Mouse (Mus musculus): ENCODE results near the gene Nudt1. TPM values are rescaled to one million over a fixed set of nuclear protein-coding genes. Genes with fewer than 3 reads are reported as not detected.

Gene Nudt1
- total and polyA plus RNA-seq, 3 experiments, result 69.6 to 77.2 TPM; not detected in 1

- H3K4me1 ChIP-seq (ENCODE audit: control insufficient read depth in 1 of 2, insufficient read depth in 2 of 2, low read length in 2 of 2), result no peaks in the 10 kb centered on the region
- H3K27me3 ChIP-seq (ENCODE audit: control insufficient read depth in 1 of 2, insufficient read depth in 2 of 2, low read length in 2 of 2), result no peaks in the 10 kb centered on the region
- no peak overlapping the region for H3K4me3 ChIP-seq (ENCODE audit: control insufficient read depth in 1 of 2, insufficient read depth in 1 of 2, low read depth in 2 of 2, low read length in 2 of 2)
- no peaks in the 10 kb centered on the region for H3K9me3 ChIP-seq (replicated peaks; ENCODE audit: insufficient read depth, low read length)
- no peak for DNase-seq (ENCODE audit: low read depth, low spot score)
- H3K9ac ChIP-seq (ENCODE audit: control insufficient read depth, low read depth, low read length, poor library complexity, severe bottlenecking), result no peak overlapping the region
- H3K27ac ChIP-seq (ENCODE audit: control insufficient read depth, low read depth, low read length), result no peak overlapping the region
- no peaks in the 10 kb centered on the region for H3K79me2 ChIP-seq (ENCODE audit: control insufficient read depth, insufficient read depth, low read length, poor library complexity)
- TF ChIP-seq CHD1 (IDR thresholded peaks at IDR 0.05; ENCODE audit: low read depth, low read length) (no peak), BHLHE40 (IDR thresholded peaks at IDR 0.05; ENCODE audit: borderline replicate concordance, low read depth, low read length) (no peak), NRF1 (IDR thresholded peaks at IDR 0.05; ENCODE audit: insufficient read depth, low read depth, low read length, poor library complexity, severe bottlenecking) (no peak), MXI1 (IDR thresholded peaks at IDR 0.05; ENCODE audit: low read depth, low read length) (no peak), SIN3A (IDR thresholded peaks at IDR 0.05; ENCODE audit: low read length) (no peak), NELFE (IDR thresholded peaks at IDR 0.05; ENCODE audit: low read depth, low read length) (no peak), SMC3 (IDR thresholded peaks at IDR 0.05; ENCODE audit: low read depth, low read length) (no peak), JUND (IDR thresholded peaks at IDR 0.05; ENCODE audit: low read depth, low read length) (no peak), ZNF384 (IDR thresholded peaks at IDR 0.05; ENCODE audit: low read depth, low read length) (no peak), MAFK (IDR thresholded peaks at IDR 0.05; ENCODE audit: borderline replicate concordance, low read depth, low read length) (no peak), UBTF (IDR thresholded peaks at IDR 0.05; ENCODE audit: borderline replicate concordance, insufficient read depth, low read depth, low read length) (no peak), EP300 (IDR thresholded peaks at IDR 0.05; ENCODE audit: low read depth in 1 of 2, low read length in 2 of 2) (no peak), GATA1 (IDR thresholded peaks at IDR 0.05; ENCODE audit: low read depth, low read length) (no peak), ZMIZ1 (IDR thresholded peaks at IDR 0.05; ENCODE audit: low read depth, low read length) (no peak), MEF2A (IDR thresholded peaks at IDR 0.05; ENCODE audit: extremely low read depth, insufficient replicate concordance, low read depth, low read length, poor library complexity, severe bottlenecking) (no peak), E2F4 (IDR thresholded peaks at IDR 0.05; ENCODE audit: borderline replicate concordance, low read depth, low read length) (no peak)
- H3K36me3 ChIP-seq (ENCODE audit: control insufficient read depth in 1 of 2, insufficient read depth in 2 of 2, low read length in 2 of 2), result peaks cover 0 to 9% of the 10 kb centered on the region in 2 experiments; a peak in 1 of 4 replicates
These were observed 37.4 kb upstream of the Nudt1 start for GRCm38 (mm10) chr5:140284011-140284410.

GRCm38 (mm10) chr5:140284761-140285160 lies 36.7 kb upstream of the Nudt1 start:
- TF ChIP-seq ELF1 (IDR thresholded peaks at IDR 0.05; ENCODE audit: low read depth, low read length) (no peak), NRF1 (IDR thresholded peaks at IDR 0.05; ENCODE audit: insufficient read depth, low read depth, low read length, poor library complexity, severe bottlenecking) (no peak), ZC3H11A (IDR thresholded peaks at IDR 0.05; ENCODE audit: low read depth, low read length) (no peak), SIN3A (IDR thresholded peaks at IDR 0.05; ENCODE audit: low read length) (no peak), TBP (IDR thresholded peaks at IDR 0.05; ENCODE audit: low read depth, low read length) (no peak), MYC (IDR thresholded peaks at IDR 0.05; ENCODE audit: low read depth, low read length) (no peak), EP300 (IDR thresholded peaks at IDR 0.05; ENCODE audit: low read depth in 1 of 2, low read length in 2 of 2) (no peak), CTCF (IDR thresholded peaks at IDR 0.05 in 2 of 3, conservative IDR thresholded peaks at IDR 0.05 in 1 of 3; ENCODE audit: control insufficient read depth in 1 of 3, insufficient read depth in 1 of 3, low read depth in 2 of 3, low read length in 3 of 3, poor library complexity in 1 of 3, severe bottlenecking in 1 of 3) (no peak), TCF12 (IDR thresholded peaks at IDR 0.05; ENCODE audit: low read depth, low read length) (no peak), MAX (IDR thresholded peaks at IDR 0.05; ENCODE audit: low read length) (no peak), POLR2AphosphoS2 (IDR thresholded peaks at IDR 0.05; ENCODE audit: low read length) (no peak), ZKSCAN1 (IDR thresholded peaks at IDR 0.05; ENCODE audit: low read depth, low read length) (no peak), CHD1 (IDR thresholded peaks at IDR 0.05; ENCODE audit: low read depth, low read length) (no peak), MAZ (IDR thresholded peaks at IDR 0.05; ENCODE audit: low read depth, low read length) (no peak), USF2 (IDR thresholded peaks at IDR 0.05; ENCODE audit: borderline replicate concordance in 1 of 2, insufficient read depth in 1 of 2, low read depth in 1 of 2, low read length in 2 of 2) (no peak), UBTF (IDR thresholded peaks at IDR 0.05; ENCODE audit: borderline replicate concordance, insufficient read depth, low read depth, low read length) (no peak)
- Histone ChIP-seq H3K27ac (ENCODE audit: control insufficient read depth, low read depth, low read length) (no peak overlapping the region), H3K9ac (ENCODE audit: control insufficient read depth, low read depth, low read length, poor library complexity, severe bottlenecking) (no peak overlapping the region), H3K79me2 (ENCODE audit: control insufficient read depth, insufficient read depth, low read length, poor library complexity) (no peaks in the 10 kb centered on the region), H3K4me3 (ENCODE audit: control insufficient read depth in 1 of 2, insufficient read depth in 1 of 2, low read depth in 2 of 2, low read length in 2 of 2) (no peak overlapping the region), H3K36me3 (ENCODE audit: control insufficient read depth in 1 of 2, insufficient read depth in 2 of 2, low read length in 2 of 2) (peaks cover 0 to 9% of the 10 kb centered on the region in 2 experiments; a peak in 1 of 4 replicates), H3K4me1 (ENCODE audit: control insufficient read depth in 1 of 2, insufficient read depth in 2 of 2, low read length in 2 of 2) (no peaks in the 10 kb centered on the region), H3K27me3 (ENCODE audit: control insufficient read depth in 1 of 2, insufficient read depth in 2 of 2, low read length in 2 of 2) (no peaks in the 10 kb centered on the region), H3K9me3 (replicated peaks; ENCODE audit: insufficient read depth, low read length) (no peaks in the 10 kb centered on the region)
- DNase-seq (ENCODE audit: low read depth, low spot score), result no peak

All from MEL (cell line).